Mouse (Mus musculus) monocyte, adult 5-6 weeks (primary cell): ENCODE results near the gene Calr3. TPM values are rescaled to one million over a fixed set of nuclear protein-coding genes. Genes with fewer than 3 reads are reported as not detected.

ENCODE experiments used
- ATAC-seq: fragments of 153-309, 156-312 bp; replicated peaks from 2 replicates; pipeline ENCODE4 v1.8.0; 2017; ENCODE audit warnings: mild to moderate bottlenecking; ENCODE audit not compliant: low TSS enrichment, insufficient number of reproducible peaks, severe bottlenecking, poor library complexity, low FRiP score
- total RNA-seq: library from RNA; stranded (forward); fragments of 200-1000, 200-491, 200-594 nt; gene quantifications from 3 replicates; pipeline ENCODE4 v1.2.3, GENCODE M21; 2017

Calr3 gene
- 0.64 TPM in 1 of 3 replicates, not detected in the others for total RNA-seq

DNA sequence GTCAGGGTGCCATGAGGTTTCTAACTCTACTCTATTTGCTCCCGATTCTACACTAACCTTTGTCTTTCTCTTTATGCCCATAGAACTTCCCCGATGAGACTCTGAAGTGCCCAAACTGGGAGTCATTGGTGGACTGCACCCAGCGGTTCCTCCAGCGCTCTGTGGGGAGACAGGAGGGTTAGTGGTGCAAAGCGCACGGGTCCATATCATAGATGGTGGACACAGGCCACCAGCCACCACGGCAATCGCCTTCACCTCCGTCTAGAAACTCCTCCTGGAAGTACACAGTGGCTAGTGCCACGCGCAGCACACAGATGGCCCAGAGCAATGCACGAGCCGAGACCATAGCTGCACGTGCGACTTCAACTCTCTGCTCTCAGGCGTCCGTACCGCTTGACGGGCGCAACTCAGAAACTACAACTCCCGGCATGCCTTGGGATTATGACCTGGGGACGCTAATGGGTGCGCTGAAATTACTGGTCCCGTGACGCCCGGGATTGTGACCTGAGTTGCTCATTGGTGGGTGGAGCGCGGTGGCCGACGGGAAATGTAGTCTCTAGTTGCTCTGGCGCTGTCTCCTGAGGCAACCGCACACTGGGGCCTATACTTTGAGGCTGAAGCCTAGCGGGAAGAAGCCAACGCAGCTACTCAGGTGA lies at the start of gene Calr3, which contains the start of gene 1700030K09Rik:
Calr3 (minus strand) TSS at position 533 of the 656 bp plus-strand sequence.
1700030K09Rik (plus strand) TSS at position 543 of the 656 bp plus-strand sequence.
- ATAC-seq, result peak; percentile 100

DNA sequence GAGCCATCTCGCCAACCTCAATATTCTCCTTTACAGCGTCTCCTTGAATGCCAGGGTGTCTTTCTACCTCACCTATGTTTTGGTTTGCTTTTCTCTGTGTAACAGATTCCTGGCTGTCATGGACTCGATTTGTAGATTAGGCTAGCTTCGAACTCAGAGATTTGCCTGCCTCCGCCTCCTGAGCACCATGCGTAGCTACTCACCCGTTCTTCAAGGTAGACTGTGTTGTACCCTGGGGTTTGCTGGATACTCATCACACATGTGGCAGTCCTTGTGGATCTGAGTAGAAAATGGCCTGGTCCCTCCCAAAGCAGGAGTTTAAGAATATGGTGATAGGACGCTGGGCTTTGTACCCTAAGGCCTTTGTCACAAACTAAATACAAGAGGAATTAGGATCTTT lies 49.7 kb upstream of the Calr3 start:
- ATAC-seq, result no peak

GRCm38 (mm10) chr8:72492622-72493081 lies 49.0 kb upstream of the Calr3 start:
- ATAC-seq, result peak; percentile 93

DNA sequence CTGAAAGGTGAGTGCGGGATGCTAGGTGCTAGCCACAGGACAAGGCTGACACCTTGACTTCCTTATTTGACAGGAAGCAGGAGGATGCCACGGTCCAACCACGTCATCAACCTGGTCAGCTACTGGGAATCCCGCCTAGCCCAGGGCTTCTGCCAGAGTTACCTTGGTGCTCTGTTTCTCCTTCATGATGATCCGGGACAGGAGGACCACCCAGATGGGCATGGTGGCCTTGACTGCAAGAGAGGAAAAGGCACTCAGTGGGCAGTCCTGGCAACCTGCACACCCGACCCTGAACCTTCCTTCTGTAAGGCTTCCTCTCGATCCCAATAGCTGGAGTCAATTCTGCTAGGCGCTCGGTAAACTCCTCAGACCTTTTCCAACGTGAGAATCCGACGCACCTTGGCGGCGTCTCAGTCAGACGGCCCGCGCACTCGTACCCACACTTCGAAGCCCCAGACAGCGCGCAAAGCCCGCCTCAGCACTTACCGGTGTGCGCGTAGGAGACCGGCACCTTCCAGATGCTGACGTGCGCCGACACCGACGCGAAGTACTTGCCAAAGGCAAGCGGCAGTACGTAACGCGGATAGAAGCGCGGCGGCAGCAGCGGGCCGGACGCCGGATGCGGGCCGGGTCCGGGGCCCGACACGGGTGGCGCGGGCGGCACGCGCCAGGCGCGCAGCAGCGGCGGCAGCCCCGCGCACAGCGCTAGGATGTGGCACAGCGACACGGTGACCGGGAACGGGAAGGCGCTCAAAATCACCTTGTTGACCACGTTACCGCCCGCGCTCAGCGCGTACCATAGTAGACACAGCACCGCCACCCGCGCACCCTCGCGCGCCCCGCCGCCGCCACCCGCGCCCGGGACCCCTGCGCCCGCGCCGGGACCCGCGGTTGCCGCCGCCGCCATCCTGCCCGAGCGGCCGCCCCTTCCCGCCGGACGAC lies 48.3 kb upstream of the Calr3 start, which contains the start of gene Slc35e1:
Slc35e1 (minus strand) TSS at position 935 of the 942 bp plus-strand sequence.
- ATAC-seq, result no peak

GRCm38 (mm10) chr8:72491017-72491416 lies 47.3 kb upstream of the Calr3 start:
- no peak for ATAC-seq

- peak; percentile 38; the same call in 1 of the 2 replicates for ATAC-seq
Measured at GRCm38 (mm10) chr8:72487014-72487413, 43.3 kb upstream of the Calr3 start.

GRCm38 (mm10) chr8:72485456-72486199 lies 42.0 kb upstream of the Calr3 start:
- peak; percentile 49 for ATAC-seq

DNA sequence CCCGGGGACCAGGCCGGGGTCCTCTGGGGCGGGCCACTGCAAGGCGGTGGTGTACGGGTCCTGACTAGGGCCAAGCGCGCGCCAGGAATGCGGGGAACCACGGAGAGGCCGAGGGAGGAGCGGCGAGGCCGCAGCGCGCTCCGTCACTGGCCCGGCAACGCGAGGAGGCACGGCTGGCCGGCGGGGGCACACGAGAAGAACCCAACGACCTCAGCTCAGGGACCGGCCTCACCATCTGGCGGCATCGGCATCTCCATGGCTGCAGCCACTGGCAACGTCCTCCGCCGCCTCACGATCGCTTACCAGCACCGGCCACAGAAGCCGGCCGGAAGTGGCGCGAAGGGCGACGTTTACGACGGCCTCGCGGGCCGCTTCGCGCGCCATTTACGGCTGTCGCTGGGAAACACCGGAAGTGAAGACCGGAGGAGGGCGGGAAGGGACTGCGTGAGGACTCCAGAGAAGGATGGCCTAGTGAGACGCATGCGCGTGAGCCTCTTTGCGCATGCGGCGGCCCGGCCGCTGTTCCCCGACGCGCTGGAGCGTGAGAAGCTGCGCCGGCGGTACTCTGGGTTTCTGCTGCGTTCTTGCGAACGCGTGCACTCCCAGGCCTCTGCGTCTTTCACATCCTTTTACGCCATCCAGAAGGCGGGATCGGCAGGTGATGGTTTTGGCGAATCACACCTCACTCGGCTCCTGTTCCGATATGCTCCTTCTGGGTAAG lies 31.3 kb upstream of the Calr3 start, which contains the start of gene Cherp:
Cherp (minus strand) TSS at position 401 of the 721 bp plus-strand sequence.
- peak; percentile 89 for ATAC-seq

- no peak for ATAC-seq
Measured at GRCm38 (mm10) chr8:72470684-72471083, 27.0 kb upstream of the Calr3 start.

DNA sequence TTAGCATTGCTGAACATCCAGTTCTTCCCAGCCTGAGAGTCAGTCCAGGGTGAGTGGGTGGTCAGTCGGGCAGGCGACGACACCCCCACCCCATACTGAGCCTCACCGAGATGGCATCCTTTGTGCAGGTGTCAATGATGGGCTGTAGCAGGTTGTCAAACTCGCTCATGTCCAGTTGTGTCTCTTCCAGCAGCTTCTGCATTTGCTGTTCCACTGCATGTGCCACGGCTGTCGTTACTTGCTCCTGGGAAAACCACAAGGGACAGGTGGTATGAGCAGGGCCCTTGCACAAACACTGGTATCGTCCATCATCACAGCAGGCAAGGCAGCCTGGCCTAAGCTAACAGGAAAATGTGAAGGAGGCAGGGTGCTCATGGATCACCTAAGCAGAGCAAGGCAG lies 26.3 kb upstream of the Calr3 start:
- ATAC-seq, result no peak

DNA sequence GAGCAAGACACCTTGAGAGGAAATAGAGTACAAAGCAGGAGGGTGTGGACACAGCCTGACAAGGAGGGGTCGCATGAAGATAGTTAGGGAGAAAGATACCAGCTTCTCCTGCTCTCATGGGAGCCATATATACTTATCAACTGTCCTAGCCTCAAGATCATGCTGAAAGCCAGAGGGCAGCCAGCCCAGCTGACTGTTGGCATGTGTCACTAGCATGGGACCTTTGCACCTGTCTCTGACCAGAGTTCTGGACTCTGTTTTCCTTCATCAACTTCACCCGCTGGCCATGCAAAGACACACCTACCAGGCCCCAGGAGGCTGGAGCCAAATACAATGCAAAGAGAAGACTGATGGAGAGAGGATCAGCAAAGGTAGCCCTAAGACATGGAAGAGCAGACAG lies 25.6 kb upstream of the Calr3 start:
- no peak for ATAC-seq

- ATAC-seq, result no peak
Measured at GRCm38 (mm10) chr8:72464211-72464610, 20.5 kb upstream of the Calr3 start.

DNA sequence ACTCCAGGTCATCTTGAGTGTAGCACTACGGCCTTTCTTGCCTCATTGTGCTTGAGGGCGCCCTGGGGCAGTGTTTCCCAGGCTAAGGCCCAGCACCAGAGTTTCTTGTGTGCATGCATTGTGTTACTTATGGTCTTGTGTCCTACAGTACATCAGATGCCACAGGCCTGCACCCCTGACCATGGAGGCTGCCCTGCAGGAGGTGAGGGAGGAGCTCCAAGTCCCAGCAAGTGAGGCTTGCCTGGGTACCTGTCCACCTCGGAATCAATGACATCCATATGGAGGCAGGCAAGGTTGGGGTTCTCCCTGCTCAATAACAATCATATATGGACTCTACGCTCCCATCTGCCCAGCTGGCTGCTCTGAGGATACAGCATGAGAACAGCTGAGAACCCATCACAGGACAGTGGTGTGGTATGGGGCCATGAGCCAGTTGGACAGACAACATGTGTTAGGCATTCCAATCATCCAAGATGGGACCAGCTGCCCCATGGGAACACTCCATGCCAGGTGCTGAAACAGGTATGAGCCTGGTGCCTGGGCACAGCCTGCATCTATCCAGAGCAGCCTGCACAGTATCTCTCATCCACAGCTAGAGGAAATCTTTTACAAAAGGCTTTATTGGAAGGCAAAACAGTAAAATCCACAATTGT lies 16.3 kb upstream of the Calr3 start:
- no peak for ATAC-seq

- no peak for ATAC-seq
Measured at GRCm38 (mm10) chr8:72458457-72458856, 14.8 kb upstream of the Calr3 start.

- no peak for ATAC-seq
Measured at GRCm38 (mm10) chr8:72457806-72458205, 14.1 kb upstream of the Calr3 start.

- ATAC-seq, result no peak
Measured at GRCm38 (mm10) chr8:72455317-72455716, 11.6 kb upstream of the Calr3 start.

GRCm38 (mm10) chr8:72453904-72454303 lies 10.2 kb upstream of the Calr3 start:
- no peak for ATAC-seq

- ATAC-seq, result no peak
Measured at GRCm38 (mm10) chr8:72451516-72451915, 7.8 kb upstream of the Calr3 start.
